Mouse (Mus musculus): ENCODE results near the gene Epb41l1.

Epb41l1 gene

GRCm38 (mm10) chr2:156515565-156516185 is 95.0 kb downstream of the Epb41l1 start:
- no peak for TF ChIP-seq GATA4 (IDR thresholded peaks at IDR 0.05; ENCODE audit: insufficient replicate concordance, low read length)

- TF ChIP-seq GATA4 (IDR thresholded peaks at IDR 0.05; ENCODE audit: insufficient replicate concordance, low read length), result no peak
These were observed 97.6 kb downstream of the Epb41l1 start for GRCm38 (mm10) chr2:156518306-156518705.

- TF ChIP-seq GATA4 (IDR thresholded peaks at IDR 0.05; ENCODE audit: insufficient replicate concordance, low read length), result no peak
These were observed 98.9 kb downstream of the Epb41l1 start for GRCm38 (mm10) chr2:156519584-156519983.

- no peak for TF ChIP-seq GATA4 (IDR thresholded peaks at IDR 0.05; ENCODE audit: insufficient replicate concordance, low read length)
These were observed 102.3 kb downstream of the Epb41l1 start for GRCm38 (mm10) chr2:156522994-156523393.

GRCm38 (mm10) chr2:156524078-156524477 is 103.4 kb downstream of the Epb41l1 start:
- no peak for TF ChIP-seq GATA4 (IDR thresholded peaks at IDR 0.05; ENCODE audit: insufficient replicate concordance, low read length)

GRCm38 (mm10) chr2:156529726-156530125 is 109.0 kb downstream of the Epb41l1 start:
- TF ChIP-seq GATA4 (IDR thresholded peaks at IDR 0.05; ENCODE audit: insufficient replicate concordance, low read length), result no peak

GRCm38 (mm10) chr2:156533160-156533559 is 112.5 kb downstream of the Epb41l1 start:
- no peak for TF ChIP-seq GATA4 (IDR thresholded peaks at IDR 0.05; ENCODE audit: insufficient replicate concordance, low read length)

GRCm38 (mm10) chr2:156538817-156539555 is 118.3 kb downstream of the Epb41l1 start:
- TF ChIP-seq GATA4 (IDR thresholded peaks at IDR 0.05; ENCODE audit: insufficient replicate concordance, low read length), result no peak

- no peak for TF ChIP-seq GATA4 (IDR thresholded peaks at IDR 0.05; ENCODE audit: insufficient replicate concordance, low read length)
These were observed 120.3 kb downstream of the Epb41l1 start for GRCm38 (mm10) chr2:156540991-156541390.

GRCm38 (mm10) chr2:156542410-156542809 is 121.7 kb downstream of the Epb41l1 start:
- TF ChIP-seq GATA4 (IDR thresholded peaks at IDR 0.05; ENCODE audit: insufficient replicate concordance, low read length), result no peak

GRCm38 (mm10) chr2:156543804-156544203 is 123.1 kb downstream of the Epb41l1 start:
- TF ChIP-seq GATA4 (IDR thresholded peaks at IDR 0.05; ENCODE audit: insufficient replicate concordance, low read length), result no peak

- peak; percentile 45; the same call in 1 of the 2 replicates for TF ChIP-seq GATA4 (IDR thresholded peaks at IDR 0.05; ENCODE audit: insufficient replicate concordance, low read length)
These were observed 126.6 kb downstream of the Epb41l1 start, which contains the start of gene Aar2 for GRCm38 (mm10) chr2:156547123-156547891. Gene Aar2 (plus strand): TSS chr2:156547584.

GRCm38 (mm10) chr2:156552421-156552820 is 131.7 kb downstream of the Epb41l1 start:
- TF ChIP-seq GATA4 (IDR thresholded peaks at IDR 0.05; ENCODE audit: insufficient replicate concordance, low read length), result no peak

GRCm38 (mm10) chr2:156561808-156562207 is 141.1 kb downstream of the Epb41l1 start:
- no peak for TF ChIP-seq GATA4 (IDR thresholded peaks at IDR 0.05; ENCODE audit: insufficient replicate concordance, low read length)

GRCm38 (mm10) chr2:156563557-156563956 is 142.8 kb downstream of the Epb41l1 start:
- TF ChIP-seq GATA4 (IDR thresholded peaks at IDR 0.05; ENCODE audit: insufficient replicate concordance, low read length), result no peak

- TF ChIP-seq GATA4 (IDR thresholded peaks at IDR 0.05; ENCODE audit: insufficient replicate concordance, low read length), result no peak
These were observed 145.8 kb downstream of the Epb41l1 start for GRCm38 (mm10) chr2:156566512-156566911.
